Mouse (Mus musculus) heart, embryonic 15.5 days (tissue): Measurements from ENCODE around the gene Ppp1r16b. TPM values are rescaled to one million over a fixed set of nuclear protein-coding genes. Genes with fewer than 3 reads are reported as not detected.

Source experiments
- ATAC-seq: fragments of 200-750 bp; cut with Nextera tagmentation; replicated peaks from 2 replicates; pipeline ENCODE4 v1.8.0; 2017; ENCODE audit warnings: low read depth, moderate TSS enrichment; ENCODE audit not compliant: insufficient number of reproducible peaks, insufficient read depth, low FRiP score
- H3K27ac ChIP-seq: fragments of 300-500 bp; sonication (generic); 2 replicates; pipeline ENCODE4 v1.5.1; 2015; ENCODE audit warnings: mild to moderate bottlenecking, inconsistent platforms
- H3K27me3 ChIP-seq: fragments of 300-500 bp; sonication (generic); 2 replicates; pipeline ENCODE4 v1.6.1; 2015; ENCODE audit warnings: inconsistent platforms
- H3K36me3 ChIP-seq: fragments of 300-500 bp; sonication (generic); 2 replicates; pipeline ENCODE4 v1.6.1; 2015; ENCODE audit warnings: mild to moderate bottlenecking, inconsistent platforms
- H3K4me1 ChIP-seq: fragments of 300-500 bp; sonication (generic); replicated peaks from 2 replicates; pipeline ENCODE4 v1.6.1; 2015; ENCODE audit warnings: inconsistent platforms
- H3K4me2 ChIP-seq: fragments of 300-500 bp; sonication (generic); 2 replicates; pipeline ENCODE4 v1.6.1; 2015; ENCODE audit warnings: inconsistent platforms, mild to moderate bottlenecking, moderate library complexity
- H3K4me3 ChIP-seq: fragments of 300-500 bp; sonication (generic); 2 replicates; pipeline ENCODE4 v1.5.1; 2015; ENCODE audit warnings: mild to moderate bottlenecking, inconsistent platforms
- H3K9ac ChIP-seq: fragments of 300-500 bp; sonication (generic); 2 replicates; pipeline ENCODE4 v1.6.1; 2015; ENCODE audit warnings: mild to moderate bottlenecking, inconsistent platforms
- H3K9me3 ChIP-seq: fragments of 300-500 bp; sonication (generic); replicated peaks from 2 replicates; pipeline ENCODE4 v1.6.1; 2016; ENCODE audit warnings: inconsistent platforms
- WGBS: fragments of 180-500 bp; shearing (Covaris S2); methylation state at CpG from one replicate; pipeline ENCODE4 v1.1.7; 2015; ENCODE audit warnings: mixed read lengths; 5-methylcytosine and 5-hydroxymethylcytosine counted together
- polyA plus RNA-seq: library from polyadenylated mRNA; unstranded; fragments of >200 nt; fragmentation: Nextera tagmentation; extraction: Ambion mirVana; gene quantifications from 2 replicates; pipeline ENCODE4 v1.2.1, GENCODE M21; 2015

The Ppp1r16b gene
- polyA plus RNA-seq, 1 experiment from 2014 or later: 5.2 TPM

GRCm38 (mm10) chr2:158692191-158692590 lies 27.0 kb downstream of the Ppp1r16b start:
- no peak overlapping the region for H3K27ac ChIP-seq
- H3K4me1 ChIP-seq: peaks cover 22% of the 10 kb centered on the region
- H3K9ac ChIP-seq: no peak overlapping the region
- WGBS: 73% methylated on average over 6 of the region's 6 CpGs
- no peaks in the 10 kb centered on the region for H3K27me3 ChIP-seq
- no peaks in the 10 kb centered on the region for H3K36me3 ChIP-seq
- H3K4me3 ChIP-seq: no peak overlapping the region
- no peaks in the 10 kb centered on the region for H3K9me3 ChIP-seq
- no peak overlapping the region for H3K4me2 ChIP-seq
- no peak for ATAC-seq

- Histone ChIP-seq H3K4me1 (0 out of 2 replicates have a peak, but pooled peaks cover 2% of the 10 kb centered on the region), H3K36me3 (no peaks in the 10 kb centered on the region), H3K4me3 (no peak overlapping the region), H3K4me2 (no peak overlapping the region), H3K27me3 (no peaks in the 10 kb centered on the region), H3K9ac (no peak overlapping the region), H3K27ac (no peak overlapping the region), H3K9me3 (no peaks in the 10 kb centered on the region)
- 79% methylated on average over 27 of the region's 27 CpGs for WGBS
- ATAC-seq: no peak
These were observed 30.6 kb downstream of the Ppp1r16b start for GRCm38 (mm10) chr2:158695811-158696210.

- Histone ChIP-seq H3K9me3 (no peaks in the 10 kb centered on the region), H3K9ac (no peak overlapping the region), H3K4me1 (0 out of 2 replicates have a peak, but pooled peaks cover 1% of the 10 kb centered on the region), H3K4me3 (no peak overlapping the region), H3K27me3 (no peaks in the 10 kb centered on the region), H3K27ac (no peak overlapping the region), H3K36me3 (no peaks in the 10 kb centered on the region), H3K4me2 (no peak overlapping the region)
- ATAC-seq: no peak
- WGBS: 81% methylated on average over 6 of the region's 6 CpGs
These were observed 31.3 kb downstream of the Ppp1r16b start for GRCm38 (mm10) chr2:158696451-158696850.

- H3K9me3 ChIP-seq: no peaks in the 10 kb centered on the region
- no peak overlapping the region for H3K4me3 ChIP-seq
- H3K4me1 ChIP-seq: no peaks in the 10 kb centered on the region
- no peaks in the 10 kb centered on the region for H3K36me3 ChIP-seq
- no peak overlapping the region for H3K9ac ChIP-seq
- H3K27me3 ChIP-seq: no peaks in the 10 kb centered on the region
- no peak overlapping the region for H3K4me2 ChIP-seq
- no peak for ATAC-seq
- WGBS: 76% methylated on average over 6 of the region's 6 CpGs
- H3K27ac ChIP-seq: no peak overlapping the region
These were observed 34.7 kb downstream of the Ppp1r16b start for GRCm38 (mm10) chr2:158699908-158700307.

- Histone ChIP-seq H3K36me3 (no peaks in the 10 kb centered on the region), H3K4me1 (no peaks in the 10 kb centered on the region), H3K4me3 (no peak overlapping the region), H3K27me3 (no peaks in the 10 kb centered on the region), H3K27ac (no peak overlapping the region), H3K9me3 (no peaks in the 10 kb centered on the region), H3K4me2 (no peak overlapping the region), H3K9ac (no peak overlapping the region)
- no peak for ATAC-seq
- WGBS: 84% methylated on average over 17 of the region's 17 CpGs
These were observed 35.5 kb downstream of the Ppp1r16b start for GRCm38 (mm10) chr2:158700535-158701256.

- Histone ChIP-seq H3K4me2 (no peak overlapping the region), H3K27ac (no peak overlapping the region; the same call in 1 of the 2 replicates), H3K4me1 (no peaks in the 10 kb centered on the region), H3K9me3 (no peaks in the 10 kb centered on the region), H3K9ac (no peak overlapping the region), H3K27me3 (no peaks in the 10 kb centered on the region), H3K4me3 (no peak overlapping the region), H3K36me3 (no peaks in the 10 kb centered on the region)
- ATAC-seq: no peak
- 88% methylated on average over 9 of the region's 9 CpGs for WGBS
These were observed 36.3 kb downstream of the Ppp1r16b start for GRCm38 (mm10) chr2:158701505-158701904.

GRCm38 (mm10) chr2:158702176-158702575 lies 37.0 kb downstream of the Ppp1r16b start:
- H3K27me3 ChIP-seq: no peaks in the 10 kb centered on the region
- WGBS: 54% methylated on average over 5 of the region's 5 CpGs
- no peak overlapping the region for H3K4me2 ChIP-seq
- no peak overlapping the region for H3K27ac ChIP-seq
- H3K9me3 ChIP-seq: no peaks in the 10 kb centered on the region
- H3K4me3 ChIP-seq: no peak overlapping the region
- H3K4me1 ChIP-seq: no peaks in the 10 kb centered on the region
- ATAC-seq: no peak; the same call in 1 of the 2 replicates
- no peak overlapping the region for H3K9ac ChIP-seq
- H3K36me3 ChIP-seq: no peaks in the 10 kb centered on the region

- no peak for ATAC-seq
- Histone ChIP-seq H3K4me1 (no peaks in the 10 kb centered on the region), H3K9ac (no peak overlapping the region), H3K4me3 (no peak overlapping the region), H3K4me2 (no peak overlapping the region), H3K36me3 (no peaks in the 10 kb centered on the region), H3K27me3 (no peaks in the 10 kb centered on the region), H3K27ac (no peak overlapping the region), H3K9me3 (no peaks in the 10 kb centered on the region)
- WGBS: 65% methylated on average over 3 of the region's 3 CpGs
These were observed 39.5 kb downstream of the Ppp1r16b start for GRCm38 (mm10) chr2:158704720-158705119.

- Histone ChIP-seq H3K9me3 (no peaks in the 10 kb centered on the region), H3K27me3 (no peaks in the 10 kb centered on the region), H3K4me2 (no peak overlapping the region), H3K4me3 (no peak overlapping the region), H3K4me1 (no peaks in the 10 kb centered on the region), H3K36me3 (no peaks in the 10 kb centered on the region), H3K9ac (no peak overlapping the region), H3K27ac (no peak overlapping the region)
- ATAC-seq: no peak
- 73% methylated on average over 6 of the region's 6 CpGs for WGBS
These were observed 40.3 kb downstream of the Ppp1r16b start for GRCm38 (mm10) chr2:158705529-158705928.

GRCm38 (mm10) chr2:158706704-158707408 lies 41.7 kb downstream of the Ppp1r16b start:
- whole genome bisulfite sequencing: 74% methylated on average over 10 of the region's 10 CpGs
- Histone ChIP-seq H3K9me3 (no peaks in the 10 kb centered on the region), H3K9ac (no peak overlapping the region), H3K27me3 (no peaks in the 10 kb centered on the region), H3K4me2 (no peak overlapping the region), H3K27ac (no peak overlapping the region), H3K4me3 (no peak overlapping the region), H3K36me3 (no peaks in the 10 kb centered on the region), H3K4me1 (no peaks in the 10 kb centered on the region)
- ATAC-seq: no peak

GRCm38 (mm10) chr2:158708121-158708520 lies 42.9 kb downstream of the Ppp1r16b start:
- Histone ChIP-seq H3K27ac (no peak overlapping the region), H3K4me3 (no peak overlapping the region), H3K4me1 (peaks cover 9% of the 10 kb centered on the region), H3K4me2 (no peak overlapping the region), H3K27me3 (no peaks in the 10 kb centered on the region), H3K36me3 (no peaks in the 10 kb centered on the region), H3K9ac (no peak overlapping the region), H3K9me3 (no peaks in the 10 kb centered on the region)
- WGBS: 78% methylated on average over 12 of the region's 12 CpGs
- no peak for ATAC-seq
